Mouse (Mus musculus) kidney, adult 10 weeks (tissue): ENCODE results near the gene Psmb3. TPM values are rescaled to one million over a fixed set of nuclear protein-coding genes. Genes with fewer than 3 reads are reported as not detected.

Experiments
- polyA plus RNA-seq: library from polyadenylated mRNA; stranded (reverse); fragments of 350-450 nt; fragmentation: Illumina TruSeq; extraction: RNeasy Lipid Tissue Mini Kit (QIAGEN cat#74804); gene quantifications from one replicate; pipeline ENCODE4 v1.2.3, GENCODE M21; 2014; ENCODE audit warnings: low read depth, low replicate concordance

Gene Psmb3
- 7.2 TPM for polyA plus RNA-seq

DNA sequence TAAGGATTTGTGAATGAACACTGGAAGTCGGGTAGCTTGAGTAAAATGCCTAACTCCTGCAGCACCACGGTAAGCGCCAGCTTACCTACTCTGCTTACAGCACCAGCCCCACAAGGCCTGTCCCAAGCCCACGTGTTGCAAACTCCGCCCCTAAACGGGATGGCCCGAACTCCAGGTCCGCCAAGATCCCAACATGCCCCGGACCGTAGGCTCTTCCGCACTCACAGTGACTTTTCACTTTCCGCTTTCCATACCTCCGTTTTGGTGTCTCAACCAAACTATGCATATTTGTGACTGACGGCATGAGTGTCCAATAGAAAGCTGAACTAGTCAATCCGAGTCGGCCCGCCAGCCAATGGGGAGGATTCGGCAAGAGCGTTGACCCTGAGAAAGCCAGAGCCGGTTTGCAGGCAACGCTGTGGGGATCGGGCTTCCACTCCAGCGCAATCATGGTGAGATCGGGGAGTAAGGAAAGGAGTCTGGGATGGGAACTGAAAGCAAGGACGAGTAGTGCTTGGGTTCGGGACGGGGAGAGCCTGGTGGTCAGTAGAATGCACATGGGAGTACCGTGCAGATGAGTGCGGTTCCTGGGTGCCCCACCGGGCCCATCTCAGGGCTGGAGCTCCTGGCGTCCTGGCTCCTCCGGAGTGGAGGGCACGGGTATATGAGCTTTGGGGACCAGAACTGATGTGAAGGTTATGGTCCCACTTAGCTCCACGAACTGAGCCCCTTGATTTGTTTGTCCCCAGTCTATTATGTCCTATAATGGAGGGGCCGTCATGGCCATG lies at the start of gene Psmb3:
Psmb3 (plus strand) TSS at position 361 of the 788 bp plus-strand sequence.

DNA sequence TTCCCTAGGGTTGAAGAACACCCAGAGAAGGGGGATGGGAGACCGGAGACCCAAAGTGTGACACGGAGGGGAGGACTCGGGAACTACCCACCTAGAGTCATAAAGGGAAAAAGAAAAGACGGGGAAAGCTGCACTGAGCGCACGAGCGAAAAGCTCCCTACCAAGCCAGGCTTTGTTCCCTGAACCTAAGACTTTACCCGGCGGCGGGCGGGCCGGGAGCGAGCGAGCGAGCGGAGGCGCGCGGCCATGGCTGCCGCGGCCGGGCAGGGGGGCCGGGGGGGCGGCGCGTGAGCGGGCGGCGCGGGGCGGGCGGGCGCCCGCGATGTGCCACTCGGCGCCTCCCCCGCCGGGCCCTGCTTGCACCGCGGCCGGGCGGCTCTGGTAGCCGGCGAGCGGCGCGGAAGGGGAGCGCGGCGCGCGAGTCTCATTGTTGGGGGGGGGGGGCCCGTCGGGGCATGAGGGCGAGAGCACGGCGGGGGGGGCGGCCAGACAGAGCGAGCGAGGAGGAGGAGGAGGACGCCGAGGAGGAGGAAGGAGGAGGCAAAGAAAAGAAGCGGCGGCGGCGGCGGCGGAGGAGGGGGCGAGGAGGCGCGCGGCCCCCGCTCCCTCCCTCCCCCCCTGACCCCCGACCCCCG lies 40.2 kb upstream of the Psmb3 start, which contains the start of gene Mllt6:
Mllt6 (plus strand) TSS at position 522 of the 635 bp plus-strand sequence.

DNA sequence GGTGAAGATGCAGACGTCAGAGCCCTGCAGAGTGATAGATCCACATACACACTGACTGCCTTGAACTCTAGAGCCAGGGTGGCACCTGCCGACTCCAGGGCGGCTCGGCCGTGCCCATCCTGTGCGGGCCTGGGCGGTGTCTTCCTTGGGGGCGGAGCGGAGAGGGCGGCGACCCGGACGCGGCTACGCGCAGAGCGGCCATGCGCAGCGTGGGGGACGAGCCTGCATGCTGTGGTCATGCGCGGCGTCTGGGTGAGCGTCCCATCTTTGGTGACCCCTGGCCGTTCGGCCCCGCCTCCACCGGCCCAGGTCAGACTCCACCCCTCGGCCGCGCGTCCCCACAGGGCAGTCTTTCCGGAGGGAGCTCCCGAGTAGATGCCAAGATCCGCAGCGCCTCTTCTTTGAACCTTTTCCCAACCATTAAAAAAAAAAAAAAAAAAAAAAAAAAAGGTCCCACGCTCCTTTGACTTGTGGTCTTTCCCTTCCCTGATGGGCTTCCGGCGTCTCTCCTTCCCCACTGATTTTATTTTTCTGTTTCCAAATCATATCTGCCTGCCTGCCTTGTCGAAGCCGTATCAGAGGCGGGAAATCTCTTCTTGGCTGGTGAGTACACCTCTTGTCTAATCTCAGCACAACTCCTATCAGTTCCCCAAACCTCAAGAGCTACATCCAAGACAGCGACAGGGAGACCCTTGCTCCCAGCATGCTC lies 17.4 kb upstream of the Psmb3 start, which contains the start of gene Cisd3:
Cisd3 (plus strand) TSS at position 214 of the 709 bp plus-strand sequence.

DNA sequence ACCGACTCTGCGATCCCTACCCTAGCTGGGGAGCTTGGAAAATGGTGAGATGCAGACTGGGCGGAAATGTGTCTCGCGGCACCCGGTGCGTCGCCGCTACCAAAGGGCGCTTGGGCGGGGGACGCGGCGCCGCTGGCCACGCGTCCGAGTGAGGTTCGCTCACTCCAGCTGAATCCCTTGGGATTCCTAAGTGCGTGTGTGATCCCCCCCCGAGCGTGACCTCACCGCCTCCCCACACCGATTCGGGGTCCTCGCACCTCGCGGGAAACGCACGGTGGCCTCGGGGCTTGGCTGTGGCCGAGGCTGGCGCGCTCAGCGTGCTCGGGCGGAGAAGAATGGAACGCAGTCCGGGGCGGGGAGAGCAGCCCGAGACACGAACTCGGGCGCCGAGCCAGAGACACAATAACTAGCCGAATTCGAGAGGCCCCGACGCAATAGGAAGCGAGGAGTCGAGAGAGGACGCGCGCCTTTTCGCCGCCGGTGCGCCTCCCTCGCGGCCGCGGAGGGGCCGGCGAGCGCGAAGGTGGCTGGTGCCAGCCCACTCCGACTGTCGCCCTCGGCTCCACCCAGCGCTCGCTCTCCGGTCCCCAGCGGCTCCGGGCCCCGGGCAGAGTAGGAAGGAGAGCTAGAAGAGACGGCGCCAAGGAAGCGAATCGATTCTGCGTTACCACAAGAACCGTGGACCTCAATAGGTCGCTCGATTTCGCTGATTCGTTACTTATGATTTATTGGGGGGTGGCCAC lies 3.0 kb upstream of the Psmb3 start, which contains the start of gene Pcgf2:
Pcgf2 (minus strand) TSS at position 495 of the 743 bp plus-strand sequence.

DNA sequence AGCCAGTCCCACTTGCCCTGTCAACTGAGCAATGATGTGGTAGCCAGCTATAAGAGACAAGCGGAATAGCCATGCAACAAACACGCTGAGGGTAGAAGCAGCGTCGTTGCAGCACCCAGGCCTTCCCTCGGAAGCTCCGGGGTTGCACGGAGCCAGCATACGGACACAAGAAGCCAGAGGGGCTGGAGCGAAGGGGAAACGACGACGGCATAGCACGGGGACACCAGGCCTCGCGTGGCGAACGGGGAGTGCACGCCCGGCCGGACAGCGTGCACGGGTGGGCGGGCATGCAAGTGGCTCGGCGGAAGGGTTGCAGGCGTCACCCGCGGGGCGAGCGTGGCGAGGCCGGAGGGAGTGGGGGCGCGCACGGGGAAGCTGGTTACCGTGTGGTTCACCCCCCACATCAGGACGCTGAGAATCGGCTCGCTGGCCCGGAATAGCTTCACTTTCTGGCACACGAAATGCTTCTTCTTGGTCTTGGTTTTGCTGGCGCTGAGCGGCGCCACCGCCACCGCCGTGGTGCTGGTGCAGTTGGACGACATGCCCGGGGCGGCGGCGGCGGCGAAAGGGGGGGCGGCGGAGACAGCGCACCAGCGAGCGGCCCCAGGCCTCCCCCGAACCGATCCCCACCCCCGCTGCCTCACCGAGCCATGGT lies 41.0 kb downstream of the Psmb3 start, which contains the start of gene Pip4k2b:
Pip4k2b (minus strand) TSS at position 642 of the 655 bp plus-strand sequence.

Other genes starting within 250 kb of the Psmb3 start
- not detected for gene 4933428G20Rik, start 203.1 kb upstream of the Psmb3 start, polyA plus RNA-seq
- 0.77 TPM for gene Srcin1, start 127.2 kb upstream of the Psmb3 start, polyA plus RNA-seq
- gene Epop, start 73.7 kb upstream of the Psmb3 start, polyA plus RNA-seq: not detected
- gene Mllt6, start 40.0 kb upstream of the Psmb3 start, polyA plus RNA-seq: 4.9 TPM
- 12.9 TPM for gene Cisd3, start 17.6 kb upstream of the Psmb3 start, polyA plus RNA-seq
- gene Pcgf2, start 2.9 kb upstream of the Psmb3 start, polyA plus RNA-seq: 2.9 TPM
- gene Pip4k2b, start 41.3 kb downstream of the Psmb3 start, polyA plus RNA-seq: 4.6 TPM
- gene Cwc25, start 63.2 kb downstream of the Psmb3 start, polyA plus RNA-seq: 11.6 TPM
- not detected for gene 1700001P01Rik, start 72.5 kb downstream of the Psmb3 start, polyA plus RNA-seq
- gene Rpl23, start 79.0 kb downstream of the Psmb3 start, polyA plus RNA-seq: 1,275 TPM
- 32.3 TPM for gene Lasp1, start 95.6 kb downstream of the Psmb3 start, polyA plus RNA-seq
- 3.2 TPM for gene B230217C12Rik, start 137.4 kb downstream of the Psmb3 start, polyA plus RNA-seq
- 3.6 TPM for gene Fbxo47, start 180.8 kb downstream of the Psmb3 start, polyA plus RNA-seq